Mouse (Mus musculus): ENCODE results near the gene Srsf10. TPM values are rescaled to one million over a fixed set of nuclear protein-coding genes. Genes with fewer than 3 reads are reported as not detected.

The Srsf10 gene
- total RNA-seq, 1 experiment from 2014 or later = 292 TPM

- ATAC-seq (replicated peaks; ENCODE audit: low read depth, poor library complexity, severe bottlenecking) = no peak
These were observed 917 bp upstream of the Srsf10 start for GRCm38 (mm10) chr4:135854630-135855029.

GRCm38 (mm10) chr4:135855080-135855479 lies 467 bp upstream of the Srsf10 start:
- peak; percentile 23; the same call in 1 of the 2 replicates for ATAC-seq (replicated peaks; ENCODE audit: low read depth, poor library complexity, severe bottlenecking)

DNA sequence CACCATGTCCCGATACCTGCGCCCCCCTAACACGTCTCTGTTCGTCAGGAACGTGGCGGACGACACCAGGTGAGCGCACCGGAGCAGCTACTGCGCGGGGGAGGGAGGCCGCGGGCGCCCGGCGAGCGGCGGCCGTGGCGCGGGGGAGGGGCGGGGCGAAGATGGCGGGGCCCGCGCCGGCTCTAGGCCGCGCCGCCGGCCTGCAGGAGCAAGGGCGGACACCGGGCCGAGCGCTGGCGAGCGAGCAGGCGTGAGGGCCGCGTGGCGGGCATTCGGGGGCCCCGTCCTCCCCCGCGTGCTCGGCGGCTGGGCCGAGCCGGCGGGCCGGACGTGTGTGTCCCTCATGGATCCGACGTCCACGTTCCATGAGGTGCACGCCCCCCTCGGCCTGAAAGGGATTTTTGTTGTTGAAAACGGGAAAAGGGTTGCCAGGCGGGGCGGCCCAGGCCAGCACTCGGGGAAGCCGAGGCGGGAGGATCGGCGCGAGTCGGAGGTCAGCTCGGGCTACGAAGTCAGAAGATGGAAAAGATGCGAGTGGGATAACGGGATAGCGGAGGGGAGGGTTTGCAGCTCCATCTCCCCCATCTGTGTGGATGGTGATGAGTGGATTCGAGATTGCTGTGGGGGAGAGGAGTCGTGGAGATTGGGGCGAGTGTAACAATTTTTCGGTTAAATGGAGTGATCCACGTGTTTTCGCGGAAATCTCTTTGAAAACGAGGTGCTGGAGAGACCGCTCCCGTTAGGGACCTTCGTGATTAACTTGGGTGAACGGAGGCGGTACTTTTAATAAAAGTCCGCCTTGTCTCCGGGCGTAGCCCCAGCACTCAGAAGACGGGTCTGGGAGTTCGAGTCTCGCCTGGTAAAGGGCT lies 910 bp downstream of the Srsf10 start:
- no peak for ATAC-seq (replicated peaks; ENCODE audit: low read depth, poor library complexity, severe bottlenecking)

- no peak for ATAC-seq (replicated peaks; ENCODE audit: low read depth, poor library complexity, severe bottlenecking)
These were observed 2.1 kb downstream of the Srsf10 start for GRCm38 (mm10) chr4:135857597-135858186.

DNA sequence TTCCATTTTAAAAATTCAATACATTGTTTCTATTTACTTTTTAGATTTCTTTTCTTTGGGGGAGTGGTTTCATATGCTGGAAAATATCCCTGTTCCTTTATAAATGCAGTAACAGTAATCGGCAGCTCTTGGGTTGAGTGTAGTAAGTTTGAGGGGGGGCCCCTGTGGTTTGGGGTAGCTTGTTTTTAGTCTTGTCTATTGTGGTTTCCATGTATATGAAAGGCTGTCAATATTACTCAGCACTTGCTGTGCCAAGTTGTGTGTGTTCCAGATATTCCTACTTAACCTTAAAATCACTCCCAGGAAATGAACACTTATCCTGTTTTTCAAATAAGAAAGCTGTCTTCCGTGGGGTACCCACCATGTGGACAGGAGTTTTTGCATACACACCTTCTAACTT lies 13.4 kb downstream of the Srsf10 start:
- ATAC-seq (replicated peaks; ENCODE audit: low read depth, poor library complexity, severe bottlenecking) = no peak

DNA sequence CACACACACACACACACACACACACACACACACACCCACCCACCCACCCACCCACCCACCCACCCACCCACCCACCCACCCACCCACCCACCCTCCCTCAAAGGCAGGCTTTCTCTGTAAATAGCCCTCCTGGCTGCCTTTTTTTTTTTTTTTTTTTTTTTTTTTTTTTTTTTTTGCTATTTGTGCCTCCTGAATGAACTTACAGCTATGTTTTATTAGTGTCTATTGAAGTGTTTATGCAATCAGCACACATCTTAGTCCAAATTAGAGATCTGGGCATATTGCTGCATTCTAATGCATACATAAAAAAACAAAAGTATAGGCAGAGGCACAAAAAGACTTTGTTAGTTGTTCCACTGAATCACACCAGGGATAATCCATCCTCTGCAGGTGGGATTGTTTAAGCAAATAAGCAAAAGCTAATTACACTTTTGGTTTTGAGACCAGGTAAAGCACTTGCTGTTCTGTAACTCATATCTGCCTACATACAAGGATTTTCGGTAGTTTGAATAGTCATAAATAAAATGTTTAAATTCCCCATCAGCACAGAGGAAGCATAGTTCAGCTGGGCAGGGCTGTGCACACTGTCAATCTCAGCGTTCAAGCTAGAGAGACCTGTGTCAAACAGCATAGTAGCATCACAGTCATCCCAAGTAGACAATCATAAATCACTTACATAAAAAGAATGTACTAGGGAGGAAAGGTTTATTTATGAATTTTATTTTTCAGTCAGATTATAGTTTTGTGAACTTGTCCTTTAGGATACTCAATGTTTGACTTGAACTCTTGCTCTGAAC lies 14.9 kb downstream of the Srsf10 start:
- no peak for ATAC-seq (replicated peaks; ENCODE audit: low read depth, poor library complexity, severe bottlenecking)

DNA sequence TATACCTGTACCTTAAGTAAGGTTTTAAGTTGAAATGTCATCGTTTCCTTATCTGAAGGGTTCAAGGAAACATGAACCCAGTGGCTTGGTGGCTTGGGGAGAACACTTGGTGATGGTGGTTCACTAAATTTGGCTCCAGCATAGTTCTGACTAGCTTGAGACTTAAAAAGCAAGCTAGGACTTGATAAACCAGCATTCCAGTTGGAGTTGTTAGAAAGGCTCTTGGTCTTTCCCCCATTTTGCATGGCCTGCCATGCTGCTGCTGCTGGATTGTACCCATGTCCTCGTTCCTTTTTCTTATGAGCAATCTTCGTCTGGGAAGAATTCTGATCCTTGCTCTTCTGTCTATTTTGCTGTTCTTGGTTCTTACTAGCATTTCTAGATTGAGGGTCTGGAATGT lies 16.5 kb downstream of the Srsf10 start:
- ATAC-seq (replicated peaks; ENCODE audit: low read depth, poor library complexity, severe bottlenecking) = no peak

DNA sequence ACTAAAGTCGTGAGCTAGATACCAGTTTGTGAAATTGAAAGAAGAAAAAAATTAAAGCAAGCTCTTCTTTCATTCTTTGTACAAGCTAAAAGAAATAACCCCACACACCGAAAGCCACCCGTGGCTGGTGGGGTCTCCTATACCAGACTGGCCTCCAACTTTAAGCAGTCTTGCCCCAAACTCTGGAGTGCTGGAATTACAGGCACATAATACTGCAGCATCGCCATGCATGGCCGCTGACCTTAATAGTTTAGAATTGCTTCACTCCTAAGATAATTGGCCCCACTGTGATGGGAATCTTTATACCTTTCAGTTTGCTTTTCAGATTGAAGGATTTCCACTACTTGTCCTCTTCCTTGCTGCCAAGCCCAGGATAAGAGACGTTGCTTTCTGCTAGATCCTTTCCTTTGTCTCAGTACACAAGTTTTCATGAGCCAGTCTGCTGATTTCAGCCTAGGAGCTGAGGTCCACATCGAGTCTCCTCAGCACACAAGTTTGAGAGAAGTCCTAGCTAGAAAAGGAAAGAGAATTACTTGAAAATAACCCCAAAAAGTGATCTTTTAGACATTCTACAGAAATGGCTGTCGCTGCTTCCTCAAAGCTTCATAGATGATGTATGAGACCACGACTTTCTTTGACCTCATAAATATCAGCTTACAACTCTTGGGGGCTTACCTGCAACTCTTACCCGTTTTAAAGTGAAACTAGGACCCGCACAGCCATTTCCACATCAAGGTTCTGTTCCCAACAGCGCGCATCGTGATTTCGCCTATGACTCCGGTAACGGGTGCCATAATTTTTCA lies 17.2 kb downstream of the Srsf10 start:
- ATAC-seq (replicated peaks; ENCODE audit: low read depth, poor library complexity, severe bottlenecking) = no peak

DNA sequence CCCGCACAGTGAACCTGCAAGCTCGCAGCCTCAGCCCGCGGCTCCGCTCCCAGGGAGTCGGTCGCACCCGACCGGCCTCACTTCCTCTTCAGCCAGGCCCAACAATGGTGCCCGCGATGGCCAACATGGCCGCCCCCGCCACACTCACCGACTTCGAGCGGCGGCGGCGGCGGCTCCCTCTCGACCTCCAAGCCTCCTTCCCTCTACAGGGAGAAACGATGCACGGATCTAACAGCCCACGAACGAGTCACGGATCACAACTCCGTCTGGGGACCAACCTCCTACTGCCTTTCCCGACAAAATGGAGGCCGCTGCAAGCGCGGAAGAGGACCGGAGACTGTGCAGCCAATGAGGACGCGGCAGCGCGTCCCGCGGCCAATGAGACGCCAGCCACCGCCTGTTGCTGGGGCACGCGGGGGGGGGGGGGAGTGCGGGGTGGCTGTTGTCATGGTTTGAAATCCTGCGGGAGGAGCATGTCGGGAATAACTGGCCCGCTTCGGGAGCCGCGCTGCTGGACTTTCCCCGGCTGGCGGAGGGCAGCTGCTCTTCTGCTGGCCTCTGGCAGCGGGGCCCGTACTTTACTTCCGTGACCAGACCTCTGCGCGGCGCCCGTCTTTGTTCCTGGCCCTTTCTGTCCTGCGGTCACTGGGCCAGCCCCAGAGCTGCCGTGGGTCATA lies 18.1 kb downstream of the Srsf10 start, which contains the start of gene Pnrc2:
Pnrc2 (minus strand) TSS at position 325 of the 677 bp plus-strand sequence.
- ATAC-seq (replicated peaks; ENCODE audit: low read depth, poor library complexity, severe bottlenecking) = peak; percentile 66

GRCm38 (mm10) chr4:135874564-135875535 lies 19.3 kb downstream of the Srsf10 start:
- no peak for ATAC-seq (replicated peaks; ENCODE audit: low read depth, poor library complexity, severe bottlenecking)

DNA sequence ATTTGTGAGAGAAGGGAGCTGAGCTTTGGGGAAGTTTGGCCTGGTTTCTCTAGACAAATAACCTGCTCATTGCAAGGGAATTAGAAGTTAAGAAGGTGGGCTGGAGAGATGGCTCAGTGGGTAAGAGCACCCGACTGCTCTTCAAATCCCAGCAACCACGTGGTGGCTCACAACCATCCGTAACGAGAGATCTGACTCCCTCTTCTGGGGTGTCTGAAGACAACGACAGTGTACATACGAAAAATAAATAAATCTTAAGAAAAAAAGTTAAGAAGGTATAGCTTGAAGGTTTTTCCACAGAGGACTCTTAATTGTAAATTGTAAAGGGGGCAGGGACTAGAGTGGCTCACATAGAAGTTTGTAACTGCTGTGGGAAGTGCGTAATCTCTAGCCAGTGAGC lies 20.0 kb downstream of the Srsf10 start:
- ATAC-seq (replicated peaks; ENCODE audit: low read depth, poor library complexity, severe bottlenecking) = no peak

- peak; percentile 12 for ATAC-seq (replicated peaks; ENCODE audit: low read depth, poor library complexity, severe bottlenecking)
These were observed 20.5 kb downstream of the Srsf10 start for GRCm38 (mm10) chr4:135875991-135876582.

DNA sequence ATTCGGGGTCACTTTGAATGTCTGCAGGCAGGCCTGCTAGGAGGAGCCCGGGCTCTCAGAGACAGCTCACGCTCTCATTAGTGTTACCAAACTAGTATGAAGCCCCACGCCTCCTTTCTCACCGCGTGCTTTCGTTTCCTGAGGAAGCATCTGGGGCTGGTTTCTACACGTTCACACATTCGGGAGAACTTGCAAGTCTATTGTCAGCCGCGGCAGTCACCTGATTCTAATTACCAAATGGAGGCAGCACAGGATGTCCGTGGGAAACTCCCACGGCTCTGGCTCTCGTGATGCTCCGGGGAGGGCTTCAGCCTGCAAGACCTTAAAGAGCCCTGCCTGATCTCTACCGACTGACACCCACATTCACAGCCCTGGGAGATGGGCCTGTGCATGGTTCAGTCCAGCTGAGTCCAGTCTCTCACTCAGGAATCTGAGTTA lies 21.1 kb downstream of the Srsf10 start:
- peak; percentile 61 for ATAC-seq (replicated peaks; ENCODE audit: low read depth, poor library complexity, severe bottlenecking)

GRCm38 (mm10) chr4:135877742-135878141 lies 22.2 kb downstream of the Srsf10 start:
- ATAC-seq (replicated peaks; ENCODE audit: low read depth, poor library complexity, severe bottlenecking) = no peak

DNA sequence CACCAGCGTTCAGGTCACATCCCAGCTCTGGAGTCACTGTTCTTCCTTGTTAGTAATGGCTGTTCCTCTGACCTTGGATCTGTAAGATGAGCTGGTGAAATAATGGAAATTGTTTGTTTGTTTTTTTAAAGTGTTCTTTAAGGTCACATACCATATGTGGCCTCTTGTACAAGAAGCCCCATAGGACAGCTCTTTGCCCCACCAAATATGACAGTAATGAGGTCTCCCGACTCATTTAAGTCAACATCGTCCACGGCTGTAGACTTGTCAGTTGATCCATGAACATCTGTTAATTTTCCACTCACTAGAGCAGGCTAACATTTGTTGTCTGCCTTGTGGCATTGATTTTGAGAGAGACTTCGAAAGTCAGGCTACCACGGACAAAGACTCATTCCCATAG lies 23.5 kb downstream of the Srsf10 start:
- ATAC-seq (replicated peaks; ENCODE audit: low read depth, poor library complexity, severe bottlenecking) = no peak

- no peak for ATAC-seq (replicated peaks; ENCODE audit: low read depth, poor library complexity, severe bottlenecking)
These were observed 24.5 kb downstream of the Srsf10 start for GRCm38 (mm10) chr4:135880018-135880417.

GRCm38 (mm10) chr4:135880576-135880975 lies 25.0 kb downstream of the Srsf10 start:
- no peak for ATAC-seq (replicated peaks; ENCODE audit: low read depth, poor library complexity, severe bottlenecking)

DNA sequence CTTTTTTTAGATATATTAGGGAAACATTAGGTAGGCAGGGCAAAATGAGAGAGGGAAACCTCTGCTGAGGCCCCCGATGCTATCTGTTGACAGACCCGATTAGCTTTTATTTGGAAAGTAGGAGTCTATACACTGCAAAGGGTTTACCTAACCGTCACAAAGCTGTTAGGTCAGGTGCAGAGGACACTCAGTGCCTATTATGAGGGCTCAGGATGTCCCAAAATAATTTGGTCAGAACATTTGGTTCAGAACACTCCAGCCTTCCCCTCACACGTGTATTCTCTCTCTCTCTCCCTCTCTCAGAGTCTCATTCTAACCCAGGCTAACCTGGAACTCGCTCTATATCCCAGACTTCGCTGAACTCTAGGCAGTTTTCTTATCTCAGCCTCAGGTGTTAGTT lies 26.5 kb downstream of the Srsf10 start:
- no peak for ATAC-seq (replicated peaks; ENCODE audit: low read depth, poor library complexity, severe bottlenecking)

Measured in common myeloid progenitor, adult 5-6 weeks (primary cell).